Mouse (Mus musculus): ENCODE measurements around the gene Hnrnpm. TPM values are rescaled to one million over a fixed set of nuclear protein-coding genes. Genes with fewer than 3 reads are reported as not detected.

Gene Hnrnpm
- polyA plus RNA-seq, 1 experiment from 2014 or later: 490 TPM

- no peak for ATAC-seq (ENCODE audit: low FRiP score)
- Histone ChIP-seq H3K27me3 (no peaks in the 10 kb centered on the region), H3K27ac (no peak overlapping the region), H3K9me3 (no peaks in the 10 kb centered on the region), H3K36me3 (replicated peaks) (peaks cover 38% of the 10 kb centered on the region), H3K4me1 (no peaks in the 10 kb centered on the region), H3K4me2 (no peak overlapping the region), H3K4me3 (replicated peaks) (no peak overlapping the region), H3K9ac (no peak overlapping the region)
- 87% methylated on average over 3 of the region's 3 CpGs for WGBS
Measured at GRCm38 (mm10) chr17:33709834-33710233, 23.2 kb upstream of the Hnrnpm start.

DNA sequence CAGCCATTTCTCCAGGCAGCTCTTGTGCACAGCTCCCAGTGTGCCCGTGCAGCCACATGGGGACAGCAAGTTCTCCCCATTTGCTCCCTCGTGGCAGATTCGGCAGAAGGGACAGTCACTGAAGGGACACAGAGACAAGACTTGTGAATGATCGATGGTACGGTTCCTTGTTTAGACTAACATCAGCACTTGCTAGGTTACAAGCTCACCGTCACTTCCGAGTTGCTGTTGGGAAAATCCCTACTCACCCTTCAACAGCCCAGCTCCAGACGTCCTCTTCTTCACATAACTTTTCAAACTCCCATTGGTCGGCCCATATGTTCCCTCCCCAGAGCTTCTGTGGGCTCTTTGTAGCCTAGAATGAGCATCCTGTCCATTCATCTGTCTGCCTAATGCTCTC lies 16.4 kb upstream of the Hnrnpm start:
- Histone ChIP-seq H3K4me3 (replicated peaks) (no peak overlapping the region), H3K36me3 (replicated peaks) (peaks cover 40% of the 10 kb centered on the region), H3K9me3 (no peaks in the 10 kb centered on the region), H3K27ac (no peak overlapping the region), H3K4me1 (no peaks in the 10 kb centered on the region), H3K27me3 (no peaks in the 10 kb centered on the region), H3K9ac (no peak overlapping the region), H3K4me2 (no peak overlapping the region)
- no peak for ATAC-seq (ENCODE audit: low FRiP score)
- 90% methylated on average over 9 of the region's 9 CpGs for WGBS

GRCm38 (mm10) chr17:33702178-33702577 lies 15.5 kb upstream of the Hnrnpm start:
- no peak for ATAC-seq (ENCODE audit: low FRiP score)

DNA sequence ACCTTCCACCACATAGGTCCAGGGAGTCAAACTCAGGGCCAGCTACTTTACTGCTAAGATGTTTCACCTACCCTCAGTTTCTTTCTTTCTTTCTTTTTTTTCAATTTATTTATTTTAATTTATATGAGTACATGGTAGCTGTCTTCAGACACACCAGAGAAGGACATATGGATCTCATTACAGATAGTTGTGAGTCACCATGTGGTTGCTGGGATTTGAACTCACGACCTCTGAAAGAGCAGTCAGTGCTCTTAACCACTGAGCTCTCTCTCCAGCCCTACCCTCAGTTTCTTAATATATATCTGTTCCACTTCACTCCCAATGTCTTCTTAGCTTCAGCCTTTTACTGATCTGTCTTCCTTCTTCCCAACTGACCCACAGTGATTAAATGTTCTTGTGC lies 8.8 kb upstream of the Hnrnpm start:
- Histone ChIP-seq H3K27me3 (no peaks in the 10 kb centered on the region), H3K9ac (no peak overlapping the region), H3K4me2 (no peak overlapping the region), H3K27ac (no peak overlapping the region), H3K4me1 (no peaks in the 10 kb centered on the region), H3K4me3 (replicated peaks) (no peak overlapping the region), H3K9me3 (no peaks in the 10 kb centered on the region), H3K36me3 (replicated peaks) (peaks cover 52% of the 10 kb centered on the region)
- 90% methylated on average over 1 of the region's 1 CpGs for WGBS
- no peak for ATAC-seq (ENCODE audit: low FRiP score)

More at GRCm38 (mm10) chr17:33702178-33702577, 15.5 kb upstream of the Hnrnpm start:
- no peaks in the 10 kb centered on the region for H3K9me3 ChIP-seq
- no peak overlapping the region for H3K9ac ChIP-seq
- no peak overlapping the region for H3K27ac ChIP-seq
- 95% methylated on average over 1 of the region's 1 CpGs for WGBS
- H3K36me3 ChIP-seq (replicated peaks): peaks cover 45% of the 10 kb centered on the region
- no peaks in the 10 kb centered on the region for H3K4me1 ChIP-seq
- H3K4me2 ChIP-seq: no peak overlapping the region
- H3K4me3 ChIP-seq (replicated peaks): no peak overlapping the region
- no peaks in the 10 kb centered on the region for H3K27me3 ChIP-seq

- H3K27me3 ChIP-seq: no peaks in the 10 kb centered on the region
- H3K36me3 ChIP-seq (replicated peaks): peaks cover 7% of the 10 kb centered on the region; the same call in 1 of the 2 replicates
- peak overlapping the region; percentile 97 for H3K9ac ChIP-seq
- H3K4me1 ChIP-seq: peaks cover 33% of the 10 kb centered on the region
- peak overlapping the region; percentile 95 for H3K27ac ChIP-seq
- H3K4me2 ChIP-seq: peak overlapping the region; percentile 93
- WGBS: under 1% methylated on average over 42 of the region's 42 CpGs
- H3K9me3 ChIP-seq: no peaks in the 10 kb centered on the region
- peak overlapping the region; percentile 88 for H3K4me3 ChIP-seq (replicated peaks)
- peak; percentile 97 for ATAC-seq (ENCODE audit: low FRiP score)
Measured at GRCm38 (mm10) chr17:33685249-33685653, 1.4 kb downstream of the Hnrnpm start.

DNA sequence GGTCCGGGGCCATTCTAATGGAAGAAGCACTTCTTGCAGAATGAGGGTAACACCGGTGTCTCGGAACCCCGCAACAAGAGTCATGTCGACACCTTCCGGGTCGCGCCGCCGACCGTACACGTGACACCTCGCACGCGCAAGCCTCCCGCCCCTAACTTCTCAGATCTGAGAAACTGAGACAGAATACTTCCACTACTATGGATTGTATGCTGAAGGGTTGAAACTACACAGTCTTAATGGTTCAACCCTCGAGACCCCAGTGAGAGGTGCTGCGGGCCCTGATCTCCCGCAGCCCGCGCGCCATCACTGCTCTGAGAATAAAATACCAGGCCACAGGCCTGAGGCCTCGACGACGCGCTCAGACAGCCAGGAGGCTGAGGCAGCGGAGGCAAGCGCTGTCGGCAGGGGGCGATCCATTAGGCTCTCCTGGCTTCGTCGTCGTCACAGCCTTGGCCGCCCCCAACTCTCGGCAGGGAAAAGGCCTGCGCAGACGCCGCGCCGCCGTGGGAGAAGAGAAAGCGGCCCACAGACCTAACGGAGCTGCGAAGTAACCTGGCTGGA lies 1.9 kb downstream of the Hnrnpm start:
- no peaks in the 10 kb centered on the region for H3K27me3 ChIP-seq
- ATAC-seq (ENCODE audit: low FRiP score): peak; percentile 85
- peak overlapping the region; percentile 95 for H3K27ac ChIP-seq
- peak overlapping the region; percentile 88 for H3K4me3 ChIP-seq (replicated peaks)
- H3K4me1 ChIP-seq: peaks cover 33% of the 10 kb centered on the region
- H3K9me3 ChIP-seq: no peaks in the 10 kb centered on the region
- peak overlapping the region; percentile 93 for H3K4me2 ChIP-seq
- under 1% methylated on average over 44 of the region's 44 CpGs for WGBS
- H3K36me3 ChIP-seq (replicated peaks): peaks cover 7% of the 10 kb centered on the region; the same call in 1 of the 2 replicates
- H3K9ac ChIP-seq: peak overlapping the region; percentile 97

- Histone ChIP-seq H3K9ac (no peak overlapping the region), H3K27ac (no peak overlapping the region), H3K9me3 (no peaks in the 10 kb centered on the region), H3K27me3 (no peaks in the 10 kb centered on the region), H3K4me2 (peak overlapping the region; percentile 93), H3K4me3 (replicated peaks) (no peak overlapping the region), H3K4me1 (peaks cover 35% of the 10 kb centered on the region), H3K36me3 (replicated peaks) (peaks cover 13% of the 10 kb centered on the region)
- ATAC-seq (ENCODE audit: low FRiP score): no peak
Measured at GRCm38 (mm10) chr17:33681767-33682166, 4.9 kb downstream of the Hnrnpm start.

GRCm38 (mm10) chr17:33678771-33679170 lies 7.9 kb downstream of the Hnrnpm start:
- Histone ChIP-seq H3K4me1 (peaks cover 31% of the 10 kb centered on the region), H3K4me2 (no peak overlapping the region), H3K36me3 (replicated peaks) (peaks cover 30% of the 10 kb centered on the region), H3K9me3 (no peaks in the 10 kb centered on the region), H3K4me3 (replicated peaks) (no peak overlapping the region), H3K27ac (no peak overlapping the region), H3K9ac (no peak overlapping the region), H3K27me3 (no peaks in the 10 kb centered on the region)
- no peak for ATAC-seq (ENCODE audit: low FRiP score)

GRCm38 (mm10) chr17:33676086-33676485 lies 10.6 kb downstream of the Hnrnpm start:
- Histone ChIP-seq H3K27ac (no peak overlapping the region), H3K4me1 (peaks cover 9% of the 10 kb centered on the region; the same call in 1 of the 2 replicates), H3K4me2 (no peak overlapping the region), H3K9ac (no peak overlapping the region), H3K9me3 (no peaks in the 10 kb centered on the region), H3K36me3 (replicated peaks) (peaks cover 31% of the 10 kb centered on the region), H3K4me3 (replicated peaks) (no peak overlapping the region), H3K27me3 (no peaks in the 10 kb centered on the region)
- ATAC-seq (ENCODE audit: low FRiP score): no peak
- 96% methylated on average over 2 of the region's 2 CpGs for WGBS

DNA sequence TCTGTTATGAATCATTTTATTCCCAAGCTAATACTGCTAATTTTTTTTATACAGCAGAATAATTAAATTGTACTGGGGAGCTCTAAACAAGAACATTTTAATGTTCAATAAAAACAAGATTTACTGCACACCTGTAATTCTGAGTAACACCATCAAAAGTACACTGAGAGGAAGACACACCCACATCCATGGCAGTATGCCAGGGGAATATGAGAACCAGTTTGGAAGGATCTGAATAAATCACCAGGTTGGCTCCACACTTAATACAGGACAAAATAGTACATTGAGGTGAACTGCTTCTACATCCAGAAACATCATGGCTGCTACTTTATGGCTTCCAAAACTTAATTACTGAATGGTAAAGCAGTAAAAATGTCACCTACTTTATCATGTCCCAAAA lies 11.2 kb downstream of the Hnrnpm start:
- H3K4me3 ChIP-seq (replicated peaks): no peak overlapping the region
- H3K4me2 ChIP-seq: no peak overlapping the region
- ATAC-seq (ENCODE audit: low FRiP score): no peak
- no peaks in the 10 kb centered on the region for H3K27me3 ChIP-seq
- peaks cover 31% of the 10 kb centered on the region for H3K36me3 ChIP-seq (replicated peaks)
- no peak overlapping the region for H3K27ac ChIP-seq
- H3K9me3 ChIP-seq: no peaks in the 10 kb centered on the region
- 0 out of 2 replicates have a peak, but pooled peaks cover 6% of the 10 kb centered on the region for H3K4me1 ChIP-seq
- no peak overlapping the region for H3K9ac ChIP-seq

DNA sequence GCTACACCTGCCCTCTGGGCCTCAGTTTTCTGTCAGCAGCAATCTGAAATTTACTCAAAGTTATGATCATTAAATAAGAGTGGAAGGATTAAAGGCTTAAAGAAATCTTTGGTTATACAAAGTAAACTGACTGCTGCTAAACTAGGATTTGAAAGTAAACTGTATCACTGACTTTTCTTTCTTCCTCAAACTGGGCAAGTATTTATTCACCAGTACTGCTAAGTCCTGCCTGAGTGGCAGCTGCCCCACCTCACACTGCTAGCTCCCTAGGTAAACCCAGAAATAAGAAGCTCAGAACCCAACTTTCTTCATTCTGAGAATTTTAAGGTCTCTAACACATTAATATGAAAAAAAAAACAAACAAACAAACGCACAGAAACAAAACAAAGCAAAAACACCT lies 12.8 kb downstream of the Hnrnpm start:
- no peak for ATAC-seq (ENCODE audit: low FRiP score)
- 84% methylated on average over 1 of the region's 1 CpGs for WGBS
- Histone ChIP-seq H3K9me3 (no peaks in the 10 kb centered on the region), H3K4me2 (no peak overlapping the region), H3K27ac (no peak overlapping the region), H3K4me1 (0 out of 2 replicates have a peak, but pooled peaks cover 6% of the 10 kb centered on the region), H3K9ac (no peak overlapping the region), H3K36me3 (replicated peaks) (peaks cover 34% of the 10 kb centered on the region), H3K4me3 (replicated peaks) (no peak overlapping the region), H3K27me3 (no peaks in the 10 kb centered on the region)

DNA sequence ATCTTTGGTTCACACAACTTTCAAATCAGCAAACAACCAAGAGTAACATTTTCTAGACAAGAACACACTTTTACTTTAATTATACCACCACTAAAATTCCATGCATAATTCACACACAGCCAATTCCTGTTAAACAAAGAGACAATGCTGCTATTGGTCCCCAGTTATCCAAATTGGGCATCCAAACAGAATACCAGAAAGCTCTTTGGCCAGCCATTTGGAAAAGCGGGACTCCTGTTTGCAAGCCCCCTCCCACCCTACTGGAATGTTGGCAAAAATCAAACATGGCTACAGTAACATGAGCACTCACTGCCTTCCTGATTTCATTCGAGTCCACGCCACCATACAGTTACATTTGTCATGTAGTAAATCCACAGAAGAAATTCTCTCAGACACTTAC lies 17.0 kb downstream of the Hnrnpm start:
- no peak for ATAC-seq (ENCODE audit: low FRiP score)
- Histone ChIP-seq H3K4me3 (replicated peaks) (no peak overlapping the region), H3K27ac (no peak overlapping the region), H3K27me3 (no peaks in the 10 kb centered on the region), H3K9ac (no peak overlapping the region), H3K9me3 (no peaks in the 10 kb centered on the region), H3K36me3 (replicated peaks) (peaks cover 38% of the 10 kb centered on the region), H3K4me2 (no peak overlapping the region), H3K4me1 (0 out of 2 replicates have a peak, but pooled peaks cover 3% of the 10 kb centered on the region)
- 93% methylated on average over 3 of the region's 3 CpGs for WGBS

DNA sequence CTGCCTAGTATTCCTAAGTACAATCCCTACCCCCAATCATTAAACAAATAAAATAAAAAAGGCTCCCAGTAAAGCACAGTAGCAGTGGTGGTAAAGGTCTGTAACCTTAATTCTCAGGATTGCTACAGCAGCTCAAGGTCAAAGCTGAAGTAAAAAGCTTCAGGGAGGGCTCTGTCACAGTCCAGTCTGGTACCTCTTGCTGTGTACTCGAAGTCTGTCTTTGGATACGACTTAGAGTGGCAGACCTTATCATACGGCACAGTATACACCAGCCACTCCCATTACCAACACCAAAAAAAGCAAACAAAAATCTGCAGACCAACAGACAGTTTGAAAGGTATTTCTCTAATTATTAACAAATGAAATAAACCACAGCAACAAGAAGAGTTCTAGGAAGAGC lies 19.8 kb downstream of the Hnrnpm start:
- Histone ChIP-seq H3K9me3 (no peaks in the 10 kb centered on the region), H3K27me3 (no peaks in the 10 kb centered on the region), H3K4me3 (replicated peaks) (no peak overlapping the region), H3K27ac (no peak overlapping the region), H3K4me1 (0 out of 2 replicates have a peak, but pooled peaks cover 3% of the 10 kb centered on the region), H3K4me2 (no peak overlapping the region), H3K36me3 (replicated peaks) (peaks cover 51% of the 10 kb centered on the region), H3K9ac (no peak overlapping the region)
- 93% methylated on average over 3 of the region's 3 CpGs for WGBS
- ATAC-seq (ENCODE audit: low FRiP score): no peak
